Mouse (Mus musculus) liver, embryonic 12.5 days (tissue): ENCODE results near the gene Phf1. TPM values are rescaled to one million over a fixed set of nuclear protein-coding genes. Genes with fewer than 3 reads are reported as not detected.
"Not testable (repeated sequence)": the region's sequence is repeated elsewhere in the genome, so short reads cannot be mapped to it uniquely, and the experiment has no call there.

ENCODE experiments used
- ATAC-seq: fragments of 200-750 bp; cut with Nextera tagmentation; 2 replicates; pipeline ENCODE4 v1.8.0; 2017; ENCODE audit warnings: moderate number of reproducible peaks, mild to moderate bottlenecking, moderate library complexity
- H3K27ac ChIP-seq: fragments of 300-500 bp; sonication (generic); 2 replicates; pipeline ENCODE4 v1.5.1; 2016; ENCODE audit warnings: mild to moderate bottlenecking
- H3K27me3 ChIP-seq: fragments of 300-500 bp; sonication (generic); replicated peaks from 2 replicates; pipeline ENCODE4 v1.6.1; 2016; ENCODE audit warnings: mild to moderate bottlenecking, moderate library complexity
- H3K36me3 ChIP-seq: fragments of 300-500 bp; sonication (generic); 2 replicates; pipeline ENCODE4 v1.6.1; 2016; ENCODE audit warnings: mild to moderate bottlenecking, moderate library complexity
- H3K4me1 ChIP-seq: fragments of 300-500 bp; sonication (generic); 2 replicates; pipeline ENCODE4 v1.6.1; 2016
- H3K4me2 ChIP-seq: fragments of 300-500 bp; sonication (generic); 2 replicates; pipeline ENCODE4 v1.6.1; 2016; ENCODE audit warnings: mild to moderate bottlenecking, moderate library complexity
- H3K4me3 ChIP-seq: fragments of 300-500 bp; sonication (generic); 2 replicates; pipeline ENCODE4 v1.5.1; 2016; ENCODE audit warnings: mild to moderate bottlenecking, moderate library complexity
- H3K9ac ChIP-seq: fragments of 300-500 bp; sonication (generic); 2 replicates; pipeline ENCODE4 v1.6.1; 2016; ENCODE audit warnings: mild to moderate bottlenecking, moderate library complexity
- H3K9me3 ChIP-seq: fragments of 300-500 bp; sonication (generic); replicated peaks from 2 replicates; pipeline ENCODE4 v1.6.1; 2016; ENCODE audit warnings: mild to moderate bottlenecking, moderate library complexity
- WGBS: fragments of 180-500 bp; shearing (Covaris S2); methylation state at CpG from one replicate; pipeline ENCODE4 v1.1.7; 2016; ENCODE audit not compliant: insufficient replicate concordance; 5-methylcytosine and 5-hydroxymethylcytosine counted together
- polyA plus RNA-seq: library from polyadenylated mRNA; unstranded; fragments of >200 nt; fragmentation: Nextera tagmentation; extraction: Ambion mirVana; gene quantifications from 2 replicates; pipeline ENCODE4 v1.2.1, GENCODE M21; 2016

Gene Phf1
- polyA plus RNA-seq, 1 experiment from 2014 or later: 2.7 TPM

DNA sequence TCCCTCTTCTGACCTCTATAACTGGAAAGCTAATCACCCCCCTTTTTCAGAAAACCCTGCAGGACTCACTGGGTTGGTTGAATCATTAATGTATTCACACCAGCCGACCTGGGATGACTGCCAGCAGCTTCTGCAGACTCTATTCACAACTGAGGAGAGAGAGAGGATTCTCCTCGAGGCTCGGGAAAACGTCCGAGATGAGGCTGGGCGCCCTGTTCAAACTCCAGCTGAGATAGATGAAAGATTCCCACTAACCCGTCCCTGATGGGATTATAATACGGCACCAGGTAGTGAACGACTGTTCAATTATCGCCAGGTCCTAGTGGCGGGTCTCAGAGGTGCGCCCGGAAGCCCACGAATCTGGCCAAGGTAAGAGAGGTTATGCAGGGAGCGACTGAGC, 25.3 kb upstream of the Phf1 start:
- not testable (repeated sequence) for H3K9ac ChIP-seq, ATAC-seq, H3K4me1 ChIP-seq, H3K4me2 ChIP-seq, H3K27me3 ChIP-seq, H3K9me3 ChIP-seq, H3K36me3 ChIP-seq, H3K27ac ChIP-seq, H3K4me3 ChIP-seq
- 85% methylated on average over 15 of the region's 15 CpGs for WGBS

DNA sequence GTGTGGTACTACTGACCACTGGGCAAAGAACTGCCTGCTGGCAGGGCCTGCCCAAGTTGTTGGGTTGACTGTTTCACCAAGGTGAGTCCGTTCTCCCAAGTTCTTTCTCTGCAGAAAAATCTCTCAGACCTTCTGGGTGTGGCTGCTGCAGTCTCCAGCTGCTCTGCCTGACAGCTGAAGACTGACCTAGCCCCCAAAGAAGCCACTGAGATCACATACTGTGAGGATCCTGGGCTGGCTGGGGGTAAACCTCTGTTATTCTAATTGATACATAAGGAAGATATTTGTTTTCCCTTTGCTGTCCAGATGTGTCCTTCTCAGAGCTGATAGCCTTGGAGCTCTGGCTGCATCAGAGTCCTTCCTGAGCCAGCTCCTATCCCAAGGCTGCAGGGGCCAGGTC, 17.6 kb upstream of the Phf1 start:
- Histone ChIP-seq H3K4me2 (no peak overlapping the region), H3K4me3 (no peak overlapping the region), H3K9ac (no peak overlapping the region), H3K27me3 (no peaks in the 10 kb centered on the region), H3K4me1 (peaks cover 23% of the 10 kb centered on the region), H3K27ac (no peak overlapping the region), H3K36me3 (peaks cover 10% of the 10 kb centered on the region; the same call in 1 of the 2 replicates), H3K9me3 (no peaks in the 10 kb centered on the region)
- ATAC-seq: no peak
- WGBS: 50% methylated on average over 1 of the region's 1 CpGs

DNA sequence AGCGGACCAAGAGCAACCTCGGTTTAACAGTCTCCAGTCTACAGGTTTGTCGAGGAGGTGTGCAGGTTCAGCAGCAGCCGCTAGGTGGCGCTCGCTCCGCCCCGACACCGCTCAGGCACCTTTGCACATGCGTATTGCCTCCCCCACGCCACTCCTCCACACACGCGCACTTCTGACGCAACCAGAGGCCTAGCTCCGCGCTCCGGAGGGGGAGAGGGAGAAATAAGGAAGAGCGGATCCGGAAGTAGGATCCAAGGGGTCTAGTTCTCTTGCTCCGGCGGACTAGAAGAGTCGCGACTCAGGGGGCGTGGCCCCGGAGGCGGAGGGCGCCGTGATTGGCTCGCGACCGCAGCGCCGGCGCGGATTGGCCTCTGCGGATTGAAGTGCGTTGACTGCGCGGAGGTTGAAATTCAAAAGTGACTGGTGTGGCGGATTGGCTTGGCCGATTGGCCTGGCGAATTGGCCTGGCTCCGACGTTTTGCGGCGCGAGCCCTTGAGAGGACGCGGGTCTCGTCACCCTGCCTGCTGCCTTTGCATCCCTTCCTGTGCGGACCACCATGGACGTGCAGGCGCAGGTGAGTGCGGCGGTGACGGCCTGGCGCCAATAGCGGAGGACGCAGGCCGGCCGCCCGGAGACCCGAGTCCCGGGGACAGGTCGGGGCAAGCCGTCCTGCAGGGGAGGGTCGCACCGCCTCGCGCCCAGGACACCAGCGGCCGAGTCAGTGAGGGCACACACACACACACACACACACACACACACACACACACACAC, 16.0 kb upstream of the Phf1 start, which contains the start of gene Kifc5b:
TSS of gene Kifc5b (plus strand) at position 381 of the 772 bp plus-strand sequence.
- ATAC-seq: peak; percentile 96
- under 1% methylated on average over 65 of the region's 72 CpGs for WGBS
- Histone ChIP-seq H3K4me3 (peak within 1 kb of the TSS; percentile 76), H3K4me1 (peaks cover 31% of the 10 kb centered on the region), H3K4me2 (peak within 1 kb of the TSS; percentile 80), H3K36me3 (peaks cover 26% of the 10 kb centered on the region), H3K9me3 (no peaks in the 10 kb centered on the region), H3K9ac (peak within 1 kb of the TSS; percentile 86), H3K27ac (peak within 1 kb of the TSS; percentile 87), H3K27me3 (no peaks in the 10 kb centered on the region)

DNA sequence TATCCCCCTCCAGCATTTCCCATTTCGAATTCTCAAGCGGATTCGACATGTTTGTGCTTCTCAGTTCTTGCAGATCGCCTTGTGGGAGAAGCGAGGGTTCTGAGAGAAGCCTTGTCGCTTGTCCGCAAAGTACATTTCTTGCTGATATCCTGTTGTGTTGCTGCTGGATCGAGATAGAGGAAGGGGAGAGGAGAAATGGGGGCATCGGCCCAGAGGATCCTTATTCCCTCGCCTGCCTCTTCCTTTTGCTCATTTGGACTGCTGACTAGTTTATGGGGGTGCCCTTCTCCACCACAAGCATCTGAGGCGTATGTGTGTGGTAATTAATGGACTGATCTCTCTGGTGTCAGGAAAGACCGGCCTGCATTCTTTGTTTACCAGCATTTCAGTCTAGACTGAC, 15.3 kb upstream of the Phf1 start:
- not testable (repeated sequence) for H3K27me3 ChIP-seq, H3K9me3 ChIP-seq, ATAC-seq
- Histone ChIP-seq H3K4me1 (peaks cover 31% of the 10 kb centered on the region), H3K36me3 (peaks cover 30% of the 10 kb centered on the region), H3K9ac (peak overlapping the region; percentile 86), H3K4me3 (peak overlapping the region; percentile 76), H3K27ac (peak overlapping the region; percentile 87), H3K4me2 (peak overlapping the region; percentile 80)
- WGBS: 1% methylated on average over 11 of the region's 12 CpGs

DNA sequence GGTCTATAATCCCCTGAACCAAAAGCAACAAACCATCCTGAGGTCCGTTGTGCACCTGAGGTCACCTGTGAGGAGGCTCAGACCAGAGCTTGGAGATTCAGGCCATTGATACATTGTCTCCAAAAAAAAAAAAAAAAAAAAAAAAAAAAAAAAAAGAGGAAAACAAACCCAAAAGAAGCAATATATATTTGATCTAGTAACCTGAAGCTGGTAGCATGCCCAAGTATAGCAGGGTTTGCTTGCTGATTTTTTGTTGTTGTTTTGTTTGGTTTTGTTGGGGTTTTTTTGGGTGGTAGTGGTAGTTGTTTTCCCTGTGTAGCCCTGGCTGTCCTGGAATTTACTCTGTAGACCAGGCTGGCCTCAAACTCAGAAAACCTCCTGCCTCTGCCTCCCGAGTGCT, 14.5 kb upstream of the Phf1 start:
- H3K4me1 ChIP-seq: peaks cover 31% of the 10 kb centered on the region
- peaks cover 38% of the 10 kb centered on the region for H3K36me3 ChIP-seq
- no peak for ATAC-seq
- peak overlapping the region; percentile 76 for H3K4me3 ChIP-seq
- no peaks in the 10 kb centered on the region for H3K9me3 ChIP-seq
- WGBS: 73% methylated on average over 2 of the region's 2 CpGs
- H3K27me3 ChIP-seq: no peaks in the 10 kb centered on the region
- peak overlapping the region; percentile 86 for H3K9ac ChIP-seq
- no peak overlapping the region for H3K27ac ChIP-seq
- peak overlapping the region; percentile 80 for H3K4me2 ChIP-seq

DNA sequence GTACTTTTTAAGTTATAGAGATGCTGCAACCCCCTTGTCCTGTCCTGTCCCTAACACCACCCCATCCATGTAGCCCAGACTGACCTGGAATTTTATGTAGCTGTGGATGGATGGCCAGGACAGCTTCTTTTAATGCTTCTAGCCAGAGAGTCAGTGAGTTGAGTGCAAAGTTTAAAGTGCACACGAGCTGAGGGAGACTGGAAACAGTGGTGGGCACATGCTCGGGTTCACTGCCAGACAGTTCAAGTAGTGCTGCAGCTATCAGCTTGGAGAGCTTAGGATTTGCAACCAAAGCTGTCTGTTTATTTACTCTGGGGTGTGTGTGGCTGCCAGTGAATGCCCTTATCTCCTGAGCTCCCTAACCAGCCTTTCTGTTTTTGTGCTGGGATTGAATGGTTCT, 13.3 kb upstream of the Phf1 start:
- H3K9me3 ChIP-seq, H3K27ac ChIP-seq, H3K9ac ChIP-seq, H3K4me3 ChIP-seq, ATAC-seq, H3K27me3 ChIP-seq: not testable (repeated sequence)
- WGBS: 49% methylated on average over 2 of the region's 2 CpGs
- Histone ChIP-seq H3K4me2 (peak overlapping the region; percentile 80), H3K4me1 (peaks cover 31% of the 10 kb centered on the region), H3K36me3 (peaks cover 50% of the 10 kb centered on the region)

DNA sequence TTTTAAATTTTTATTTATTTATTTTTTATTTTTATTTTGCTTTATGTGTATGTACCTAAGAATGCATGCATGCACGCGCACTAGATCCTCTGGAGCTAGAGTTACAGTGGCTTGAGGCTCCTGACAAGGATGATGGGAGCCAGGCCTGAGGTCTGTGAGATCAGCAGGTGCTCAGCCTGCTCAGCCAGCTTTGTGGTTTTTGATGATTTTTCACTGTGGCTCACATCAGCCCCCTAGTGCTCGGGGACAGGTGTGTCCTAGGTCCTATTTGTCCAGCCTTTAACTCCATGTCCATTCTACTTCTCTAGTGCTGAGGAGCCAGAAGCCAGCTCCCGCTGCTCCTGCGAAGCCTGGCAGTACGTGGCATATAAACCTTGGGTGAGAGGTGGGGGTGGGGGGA, 10.5 kb upstream of the Phf1 start:
- peaks cover 78% of the 10 kb centered on the region for H3K36me3 ChIP-seq
- 92% methylated on average over 6 of the region's 6 CpGs for WGBS

DNA sequence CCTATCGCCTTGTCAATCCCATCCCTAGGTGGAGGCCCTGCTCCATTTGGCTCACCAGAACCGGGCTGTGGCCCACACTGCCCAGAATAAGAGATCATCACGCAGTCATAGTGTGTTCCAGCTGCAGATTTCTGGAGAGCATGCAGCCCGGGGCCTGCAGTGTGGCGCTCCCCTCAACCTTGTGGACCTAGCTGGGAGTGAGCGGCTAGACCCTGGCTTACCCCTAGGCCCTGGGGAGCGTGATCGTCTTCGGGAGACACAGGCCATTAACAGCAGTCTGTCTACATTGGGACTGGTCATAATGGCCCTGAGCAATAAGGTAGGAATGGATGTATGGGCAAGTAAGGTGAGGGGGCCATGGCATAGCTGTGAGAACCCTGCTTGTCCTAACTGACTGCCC, 7.4 kb upstream of the Phf1 start:
- WGBS: 94% methylated on average over 9 of the region's 9 CpGs
- 0 out of 2 replicates have a peak, but pooled peaks have one; percentile 24 for ATAC-seq
- H3K36me3 ChIP-seq: peaks cover 97% of the 10 kb centered on the region

More for the DNA sequence above, 10.5 kb upstream of the Phf1 start:
- not testable (repeated sequence) for H3K9me3 ChIP-seq, H3K4me2 ChIP-seq, H3K27me3 ChIP-seq, H3K27ac ChIP-seq, H3K4me3 ChIP-seq, H3K9ac ChIP-seq, ATAC-seq
- peaks cover 31% of the 10 kb centered on the region for H3K4me1 ChIP-seq

DNA sequence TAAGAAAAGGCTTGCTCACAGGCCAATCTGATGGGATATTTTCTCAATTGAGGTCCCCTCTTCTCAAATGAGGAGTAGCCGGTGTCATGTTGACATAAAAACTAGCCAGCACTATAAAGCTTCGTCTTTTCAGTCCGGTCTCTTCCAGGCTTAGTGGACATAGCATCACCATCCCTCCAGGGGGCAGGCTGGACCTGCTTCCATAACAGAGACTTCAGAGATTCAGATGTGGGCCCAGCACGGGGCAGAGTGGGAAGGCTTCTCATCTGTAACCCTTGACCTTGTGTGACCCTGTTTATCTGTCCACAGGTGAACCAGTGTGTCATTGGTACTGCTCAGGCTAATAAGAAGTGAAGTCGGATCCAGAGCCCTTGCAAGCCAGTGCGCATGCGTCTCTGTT, 1.1 kb upstream of the Phf1 start:
- H3K4me2 ChIP-seq, ATAC-seq, H3K9me3 ChIP-seq, H3K27me3 ChIP-seq, H3K4me3 ChIP-seq, H3K9ac ChIP-seq: not testable (repeated sequence)
- 70% methylated on average over 7 of the region's 7 CpGs for WGBS
- peaks cover 27% of the 10 kb centered on the region for H3K4me1 ChIP-seq
- H3K27ac ChIP-seq: peak overlapping the region; percentile 10; the same call in 1 of the 2 replicates
- peaks cover 87% of the 10 kb centered on the region for H3K36me3 ChIP-seq

More for the DNA sequence above, 7.4 kb upstream of the Phf1 start:
- not testable (repeated sequence) for H3K9ac ChIP-seq, H3K9me3 ChIP-seq, H3K27me3 ChIP-seq, H3K4me2 ChIP-seq, H3K4me3 ChIP-seq, H3K27ac ChIP-seq, H3K4me1 ChIP-seq

DNA sequence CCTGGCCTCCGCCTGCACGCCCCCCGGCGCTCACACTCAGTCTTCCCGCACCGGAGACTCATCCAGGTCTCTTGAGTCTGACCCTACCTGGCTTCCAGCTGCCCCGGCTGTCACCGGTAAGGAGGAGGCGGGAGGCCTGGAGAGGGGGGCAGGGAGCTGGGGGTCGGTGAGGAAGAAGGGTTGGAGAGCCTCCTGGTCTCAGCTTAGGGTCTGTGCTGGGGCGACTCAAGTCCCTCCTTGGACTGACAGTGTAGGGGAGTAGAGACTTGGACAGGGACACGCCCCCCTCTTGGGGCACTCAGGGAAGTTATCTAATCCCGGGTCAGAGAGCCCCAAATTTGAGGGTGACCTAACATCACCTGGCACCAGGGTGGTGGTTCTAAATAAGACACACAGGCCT, 567 bp downstream of the Phf1 start:
- Histone ChIP-seq H3K36me3 (peaks cover 82% of the 10 kb centered on the region), H3K4me2 (peak overlapping the region; percentile 100), H3K27me3 (no peaks in the 10 kb centered on the region), H3K9ac (peak overlapping the region; percentile 82), H3K4me3 (peak overlapping the region; percentile 72), H3K9me3 (no peaks in the 10 kb centered on the region), H3K27ac (peak overlapping the region; percentile 81), H3K4me1 (peaks cover 41% of the 10 kb centered on the region)
- ATAC-seq: peak; percentile 5; the same call in 1 of the 2 replicates
- WGBS: 6% methylated on average over 13 of the region's 13 CpGs

DNA sequence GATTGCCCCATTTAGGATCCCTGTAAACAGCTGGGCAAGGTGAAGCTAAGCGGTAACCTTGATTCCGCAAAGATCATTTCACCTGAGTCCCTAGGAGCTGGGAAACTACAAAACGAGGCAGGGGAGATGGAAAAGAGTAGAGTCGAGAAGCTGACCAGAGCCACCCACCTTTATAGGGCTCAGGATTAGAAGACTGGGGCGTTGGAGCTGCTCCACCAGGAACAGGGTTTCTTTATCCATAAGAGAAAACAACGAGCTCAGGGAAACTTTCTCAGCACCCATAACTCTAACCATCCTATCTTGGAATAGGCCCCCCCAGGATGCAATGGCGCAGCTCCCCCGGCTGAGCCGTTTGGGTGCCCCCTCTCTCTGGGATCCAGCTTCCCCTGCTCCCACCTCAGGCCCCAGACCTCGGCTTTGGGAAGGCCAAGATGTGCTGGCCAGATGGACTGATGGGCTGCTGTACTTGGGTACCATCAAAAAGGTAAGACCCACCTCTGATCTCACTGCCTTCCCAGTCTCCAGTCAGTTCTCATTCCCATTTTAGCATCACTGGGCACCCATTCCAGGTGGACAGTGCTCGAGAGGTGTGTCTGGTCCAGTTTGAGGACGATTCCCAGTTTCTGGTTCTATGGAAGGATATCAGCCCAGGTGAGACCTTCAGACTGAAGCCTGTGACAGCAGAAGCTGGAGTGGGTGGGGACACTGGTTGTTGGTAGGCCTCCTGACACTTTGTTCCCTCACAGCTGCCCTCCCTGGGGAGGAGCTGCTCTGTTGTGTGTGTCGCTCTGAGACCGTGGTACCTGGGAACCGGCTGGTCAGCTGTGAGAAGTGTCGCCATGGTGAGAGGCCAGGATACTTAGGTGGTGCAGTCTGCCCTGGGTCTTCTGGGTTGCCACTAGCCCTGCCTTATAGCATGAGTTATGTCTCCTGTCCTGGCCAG, 1.3 kb downstream of the Phf1 start:
- no peaks in the 10 kb centered on the region for H3K27me3 ChIP-seq
- H3K4me1 ChIP-seq: peaks cover 45% of the 10 kb centered on the region
- no peak for ATAC-seq
- no peaks in the 10 kb centered on the region for H3K9me3 ChIP-seq
- H3K9ac ChIP-seq: peak overlapping the region; percentile 82; the same call in 1 of the 2 replicates
- 73% methylated on average over 16 of the region's 16 CpGs for WGBS
- peak overlapping the region; percentile 81; the same call in 1 of the 2 replicates for H3K27ac ChIP-seq
- peak overlapping the region; percentile 100 for H3K4me2 ChIP-seq
- peak overlapping the region; percentile 72 for H3K4me3 ChIP-seq
- peaks cover 74% of the 10 kb centered on the region for H3K36me3 ChIP-seq

DNA sequence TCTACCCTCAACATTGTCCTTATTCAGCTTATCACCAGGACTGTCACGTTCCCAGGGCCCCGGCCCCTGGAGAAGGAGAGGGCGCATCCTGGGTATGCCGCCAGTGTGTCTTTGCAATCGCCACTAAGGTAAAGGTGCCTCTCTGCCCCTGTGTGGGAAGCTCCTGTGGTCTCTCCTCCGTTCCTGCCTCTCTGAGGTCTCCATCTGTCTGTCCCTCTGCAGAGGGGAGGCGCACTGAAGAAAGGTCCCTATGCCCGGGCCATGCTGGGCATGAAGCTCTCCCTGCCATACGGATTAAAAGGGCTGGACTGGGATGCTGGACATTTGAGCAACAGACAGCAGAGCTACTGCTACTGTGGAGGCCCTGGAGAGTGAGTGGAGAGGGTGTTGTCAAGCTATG, 2.2 kb downstream of the Phf1 start:
- Histone ChIP-seq H3K27ac (no peak overlapping the region), H3K4me3 (no peak overlapping the region), H3K36me3 (peaks cover 66% of the 10 kb centered on the region), H3K9ac (no peak overlapping the region), H3K9me3 (no peaks in the 10 kb centered on the region), H3K4me2 (no peak overlapping the region), H3K27me3 (no peaks in the 10 kb centered on the region), H3K4me1 (peaks cover 48% of the 10 kb centered on the region)
- ATAC-seq: no peak
- 84% methylated on average over 9 of the region's 9 CpGs for WGBS
